ENCODE assay signal across 23 mouse cellular contexts in the genomic region with DNA sequence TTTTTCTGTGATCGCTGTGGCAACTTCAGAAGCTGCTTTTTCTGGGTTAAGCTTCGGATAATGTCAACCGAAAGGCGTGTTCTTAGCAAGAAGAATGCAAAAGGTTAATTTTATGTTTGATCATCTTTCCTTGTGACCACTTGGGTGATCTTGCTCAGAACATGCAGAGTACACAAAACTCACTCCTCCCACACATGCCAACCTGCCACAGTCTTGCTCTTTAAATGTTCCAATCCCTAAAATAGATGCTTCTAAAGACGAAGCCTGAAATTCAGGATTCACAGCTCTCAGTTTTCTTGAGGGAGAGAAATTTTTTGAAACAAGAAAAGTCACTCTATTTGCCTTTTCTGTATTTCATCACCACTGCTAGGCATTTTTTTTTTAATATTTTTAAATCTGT.
DNase-seq lines count a peak whose midpoint lies in the region; ATAC-seq lines count a peak whose summit lies in the region.
"Had no signal": no experiment of that assay in that cellular context is flagged by ENCODE, and none has a peak within 500 bp of the region (broad histone marks: within the 10 kb centered on the region; RNA-seq: fewer than 3 reads in every experiment).

No protein-coding gene starts in this region.

- no peak for ATAC-seq in inflammation-experienced regulatory T-cells, adult 6 months
- ATAC-seq: hindbrain, postnatal 0 days; intestine, postnatal 0 days; Patski had no signal

- peak; percentile 12 to 20 for DNase-seq in layer of hippocampus, adult 8-10 months (ENCODE audit: low spot score in 2 of 2)
- no peak for DNase-seq in layer of hippocampus, adult 9-10 months (ENCODE audit: low spot score)
- DNase-seq in frontal cortex, postnatal 36 days (ENCODE audit: low spot score in 2 of 2), result peak; percentile 59 to 80
- peak; percentile 55 to 87 for DNase-seq in left cerebral cortex, postnatal 14 days (ENCODE audit: low spot score in 2 of 2)
- peak; percentile 40 for DNase-seq in right cerebral cortex, postnatal 25 days
- no peak for DNase-seq in thymus, adult 18-20 months
- DNase-seq: adrenal gland, postnatal 36 days; B cell, adult 2 months; cerebellum, adult 11 months; cerebellum, adult 9-11 months; gastrocnemius, postnatal 14 days; heart, adult 11 months; heart, postnatal 10 days; kidney, postnatal 25 days; liver, embryonic 13.5 days; lung, adult 2 months; lung, postnatal 14 days; spleen, adult 18-20 months; thymus, postnatal 36 days had no signal

- intact Hi-C loops in left cerebral cortex, postnatal 14 days (cut with DNase I), result loop anchor here (5.0 kb wide), 1 partner anchor 110 kb away; no protein-coding TSS in a partner anchor

Comparison
In these comparisons a context has a peak if more than half of its experiments do, and no peak if none do; other contexts are left out.
1. DNase-seq: peak in layer of hippocampus, adult 8-10 months (2 of 2), frontal cortex, postnatal 36 days (2 of 2), left cerebral cortex, postnatal 14 days (2 of 2) and right cerebral cortex, postnatal 25 days (single experiment); none in layer of hippocampus, adult 9-10 months (single experiment) and thymus, adult 18-20 months (0 of 2).